Comparison of ENCODE assay signal across 8 mouse cellular contexts in the genomic region with DNA sequence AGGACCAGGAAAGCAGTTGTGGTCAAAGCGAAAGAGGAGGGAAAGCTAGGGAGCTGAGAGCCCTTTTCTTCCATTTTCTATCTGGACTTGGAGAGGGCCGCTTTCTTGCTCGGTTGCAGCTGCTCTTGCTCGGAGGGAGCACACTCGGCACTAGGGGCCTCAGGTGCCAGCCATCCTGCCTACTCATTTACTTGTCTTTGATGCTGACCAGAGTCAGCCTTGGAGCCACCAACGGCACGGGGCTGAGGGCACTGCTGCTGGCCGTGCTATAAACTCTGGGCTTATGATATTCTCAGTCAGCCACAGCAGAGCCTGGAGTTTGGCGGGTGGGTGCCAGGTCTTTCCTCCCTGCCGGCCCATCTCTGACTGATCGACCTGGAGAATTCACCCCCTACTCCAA. TPM values are rescaled to one million over a fixed set of nuclear protein-coding genes. Genes with fewer than 3 reads are reported as not detected.
DNase-seq lines count a peak whose midpoint lies in the region; ATAC-seq and TF ChIP-seq lines count a peak whose summit lies in the region.

No protein-coding gene starts in this region.

- no peaks in the 10 kb centered on the region for H3K27me3 ChIP-seq in heart, embryonic 13.5 days (replicated peaks)
- H3K27me3 ChIP-seq in ES-Bruce4 (ENCODE audit: control insufficient read depth, insufficient read depth, low read length, poor library complexity, severe bottlenecking) = no peaks in the 10 kb centered on the region
- H3K27me3 ChIP-seq in erythroblast, embryonic 14.5 days (ENCODE audit: control insufficient read depth) = no peaks in the 10 kb centered on the region
- no peaks in the 10 kb centered on the region for H3K27me3 ChIP-seq in limb, embryonic 13.5 days
- H3K27me3 ChIP-seq in small intestine, adult 2 months (ENCODE audit: control insufficient read depth, insufficient read depth, low read length) = no peaks in the 10 kb centered on the region

- no peak for TF ChIP-seq EP300 in ES-Bruce4 (IDR thresholded peaks at IDR 0.05; ENCODE audit: insufficient read depth, low read depth, low read length)

- TF ChIP-seq POLR2A in ES-Bruce4 (IDR thresholded peaks at IDR 0.05; ENCODE audit: insufficient read depth, low read length) = no peak
- TF ChIP-seq POLR2A in small intestine, adult 2 months (IDR thresholded peaks at IDR 0.05; ENCODE audit: low read depth, low read length) = no peak

- intact Hi-C loops in heart, postnatal 14 days (cut with DNase I) = no loop called here
- intact Hi-C loops in left cerebral cortex, postnatal 14 days (cut with DNase I) = loop anchor here (5.0 kb wide), 1 partner anchor 57 kb away; no protein-coding TSS in a partner anchor

- no peak for TF ChIP-seq CTCF in ES-Bruce4 (IDR thresholded peaks at IDR 0.05; ENCODE audit: low read depth, low read length)
- TF ChIP-seq CTCF in small intestine, adult 2 months (IDR thresholded peaks at IDR 0.05; ENCODE audit: extremely low read depth, insufficient read length, insufficient replicate concordance, low read depth, low read length) = no peak

- peak overlapping the region; percentile 91 for H3K9ac ChIP-seq in heart, embryonic 13.5 days
- peak overlapping the region; percentile 74 for H3K9ac ChIP-seq in ES-Bruce4 (ENCODE audit: low read depth, poor library complexity, severe bottlenecking)
- peak overlapping the region; percentile 83 for H3K9ac ChIP-seq in limb, embryonic 13.5 days

- peak overlapping the region; percentile 88 for H3K27ac ChIP-seq in heart, embryonic 13.5 days (replicated peaks)
- peak overlapping the region; percentile 49 for H3K27ac ChIP-seq in ES-Bruce4 (ENCODE audit: insufficient read depth, low read length)
- peak overlapping the region; percentile 95 for H3K27ac ChIP-seq in limb, embryonic 13.5 days
- peak overlapping the region; percentile 59 for H3K27ac ChIP-seq in small intestine, adult 2 months (ENCODE audit: insufficient read depth, low read depth, low read length)

- H3K4me3 ChIP-seq in heart, embryonic 13.5 days = peak overlapping the region; percentile 82
- H3K4me3 ChIP-seq in ES-Bruce4 (ENCODE audit: low read depth, low read length) = peak overlapping the region; percentile 89
- H3K4me3 ChIP-seq in erythroblast, embryonic 14.5 days (replicated peaks) = peak overlapping the region; percentile 85
- peak overlapping the region; percentile 75 for H3K4me3 ChIP-seq in limb, embryonic 13.5 days
- peak overlapping the region; percentile 81 for H3K4me3 ChIP-seq in small intestine, adult 2 months (ENCODE audit: low read depth, low read length)

- H3K4me1 ChIP-seq in heart, embryonic 13.5 days = peaks cover 42% of the 10 kb centered on the region
- peaks cover 6% of the 10 kb centered on the region for H3K4me1 ChIP-seq in ES-Bruce4 (ENCODE audit: control insufficient read depth, insufficient read depth, low read length)
- H3K4me1 ChIP-seq in erythroblast, embryonic 14.5 days (ENCODE audit: control insufficient read depth) = peaks cover 89% of the 10 kb centered on the region
- peaks cover 52% of the 10 kb centered on the region for H3K4me1 ChIP-seq in limb, embryonic 13.5 days
- peaks cover 44% of the 10 kb centered on the region for H3K4me1 ChIP-seq in small intestine, adult 2 months (ENCODE audit: control insufficient read depth, insufficient read depth, insufficient read length, low read length)

- DNase-seq in heart, postnatal 14 days = no peak
- no peak for DNase-seq in left cerebral cortex, postnatal 14 days (ENCODE audit: low spot score in 2 of 2)

- no peaks in the 10 kb centered on the region for H3K9me3 ChIP-seq in heart, embryonic 13.5 days
- H3K9me3 ChIP-seq in ES-Bruce4 (replicated peaks; ENCODE audit: control insufficient read depth, insufficient read depth, low read length, poor library complexity, severe bottlenecking) = no peaks in the 10 kb centered on the region
- H3K9me3 ChIP-seq in erythroblast, embryonic 14.5 days (ENCODE audit: control insufficient read depth, low read length) = no peaks in the 10 kb centered on the region
- H3K9me3 ChIP-seq in limb, embryonic 13.5 days = no peaks in the 10 kb centered on the region

- WGBS in heart, embryonic 13.5 days = 3% methylated on average over 11 of the region's 11 CpGs
- under 1% methylated on average over 11 of the region's 11 CpGs for WGBS in limb, embryonic 13.5 days
- 3% methylated on average over 11 of the region's 11 CpGs for WGBS in small intestine, adult 2 months

- no peak for ATAC-seq in heart, embryonic 13.5 days (ENCODE audit: extremely low read depth, insufficient number of reproducible peaks, low FRiP score, low TSS enrichment)
- peak; percentile 2; the same call in 1 of the 2 replicates for ATAC-seq in limb, embryonic 13.5 days (ENCODE audit: low FRiP score, low read depth)
- no peak for ATAC-seq in activated CD4-positive, CD25-positive, alpha-beta regulatory T cell, adult 4 months

- no peaks in the 10 kb centered on the region for H3K36me3 ChIP-seq in heart, embryonic 13.5 days
- H3K36me3 ChIP-seq in ES-Bruce4 (ENCODE audit: control insufficient read depth, insufficient read depth, low read length, poor library complexity, severe bottlenecking) = peaks cover 13% of the 10 kb centered on the region; the same call in 1 of the 2 replicates
- H3K36me3 ChIP-seq in erythroblast, embryonic 14.5 days (ENCODE audit: control insufficient read depth) = peaks cover 66% of the 10 kb centered on the region
- H3K36me3 ChIP-seq in limb, embryonic 13.5 days = peaks cover 5% of the 10 kb centered on the region; the same call in 1 of the 2 replicates
- peaks cover 36% of the 10 kb centered on the region for H3K36me3 ChIP-seq in small intestine, adult 2 months (ENCODE audit: control insufficient read depth, insufficient read depth, low read length)

- H3K4me2 ChIP-seq in heart, embryonic 13.5 days = peak overlapping the region; percentile 95
- peak overlapping the region; percentile 92 for H3K4me2 ChIP-seq in limb, embryonic 13.5 days (replicated peaks)

RNA-seq across cellular contexts. Expression of a gene that starts 12.2 kb away (rescaled TPM):
- polyA plus RNA-seq in heart, embryonic 13.5 days (2015; fragmentation: Nextera tagmentation; extraction: Ambion mirVana) = 9.9 and 11.3 TPM in 2 replicates
- total RNA-seq in heart, postnatal 14 days (2021) = 10 to 100 TPM; 12.9 to 13.4 TPM
- 27.1 and 29.0 TPM in 2 replicates for polyA plus RNA-seq in ES-Bruce4 (2011; ENCODE audit: insufficient read depth, insufficient read length, low read depth, missing spikeins)
- 3.1 and 3.2 TPM in 2 replicates for polyA plus RNA-seq in erythroblast, embryonic 14.5 days (2012)
- polyA plus RNA-seq in limb, embryonic 13.5 days (2015; fragmentation: Nextera tagmentation; extraction: Ambion mirVana) = 14.1 and 15.6 TPM in 2 replicates
- 47.9 and 84.4 TPM in 2 replicates for polyA plus RNA-seq in small intestine, adult 2 months (2012; rRNA removed)
- total RNA-seq in left cerebral cortex, postnatal 14 days (2021) = 10 to 100 TPM; 20.0 to 20.7 TPM
- 10 to 100 TPM; 16.5 to 26.1 TPM for polyA plus RNA-seq in activated CD4-positive, CD25-positive, alpha-beta regulatory T cell, adult 4 months (2017; shearing (Covaris generic))

RNA-seq across cellular contexts. Expression of a gene that starts 33.8 kb away (rescaled TPM):
- 54.2 and 57.9 TPM in 2 replicates for polyA plus RNA-seq in heart, embryonic 13.5 days (2015; fragmentation: Nextera tagmentation; extraction: Ambion mirVana)
- total RNA-seq in heart, postnatal 14 days (2021) = 10 to 100 TPM; 18.1 to 22.5 TPM
- 35.5 and 38.4 TPM in 2 replicates for polyA plus RNA-seq in ES-Bruce4 (2011; ENCODE audit: insufficient read depth, insufficient read length, low read depth, missing spikeins)
- polyA plus RNA-seq in erythroblast, embryonic 14.5 days (2012) = 9.1 and 10.7 TPM in 2 replicates
- polyA plus RNA-seq in limb, embryonic 13.5 days (2015; fragmentation: Nextera tagmentation; extraction: Ambion mirVana) = 61.9 and 70.1 TPM in 2 replicates
- 318 and 530 TPM in 2 replicates for polyA plus RNA-seq in small intestine, adult 2 months (2012; rRNA removed)
- 10 to 100 TPM; 18.7 to 22.0 TPM for total RNA-seq in left cerebral cortex, postnatal 14 days (2021)
- 100 to 1,000 TPM; 120 to 148 TPM for polyA plus RNA-seq in activated CD4-positive, CD25-positive, alpha-beta regulatory T cell, adult 4 months (2017; shearing (Covaris generic))

RNA-seq across cellular contexts. Expression of a gene that starts 33.8 kb away (rescaled TPM):
- polyA plus RNA-seq in heart, embryonic 13.5 days (2015; fragmentation: Nextera tagmentation; extraction: Ambion mirVana) = 3.3 and 3.7 TPM in 2 replicates
- 1 to 10 TPM; 1.9 TPM for total RNA-seq in heart, postnatal 14 days (2021)
- 3.3 and 4.3 TPM in 2 replicates for polyA plus RNA-seq in ES-Bruce4 (2011; ENCODE audit: insufficient read depth, insufficient read length, low read depth, missing spikeins)
- 0.06 and 0.17 TPM in 2 replicates for polyA plus RNA-seq in erythroblast, embryonic 14.5 days (2012)
- 3.5 TPM in 2 replicates for polyA plus RNA-seq in limb, embryonic 13.5 days (2015; fragmentation: Nextera tagmentation; extraction: Ambion mirVana)
- 2.3 and 3.2 TPM in 2 replicates for polyA plus RNA-seq in small intestine, adult 2 months (2012; rRNA removed)
- total RNA-seq in left cerebral cortex, postnatal 14 days (2021) = 1 to 10 TPM; 6.6 to 6.7 TPM
- polyA plus RNA-seq in activated CD4-positive, CD25-positive, alpha-beta regulatory T cell, adult 4 months (2017; shearing (Covaris generic)) = 1 to 10 TPM; 5.5 to 9.4 TPM

RNA-seq across cellular contexts. Expression of a gene that starts 47.3 kb away (rescaled TPM):
- 0.62 and 0.82 TPM in 2 replicates for polyA plus RNA-seq in heart, embryonic 13.5 days (2015; fragmentation: Nextera tagmentation; extraction: Ambion mirVana)
- under 1 TPM; 0.46 to 0.55 TPM for total RNA-seq in heart, postnatal 14 days (2021)
- polyA plus RNA-seq in ES-Bruce4 (2011; ENCODE audit: insufficient read depth, insufficient read length, low read depth, missing spikeins) = 0.84 and 1.2 TPM in 2 replicates
- 0.06 and 0.42 TPM in 2 replicates for polyA plus RNA-seq in erythroblast, embryonic 14.5 days (2012)
- 1.3 and 1.5 TPM in 2 replicates for polyA plus RNA-seq in limb, embryonic 13.5 days (2015; fragmentation: Nextera tagmentation; extraction: Ambion mirVana)
- polyA plus RNA-seq in small intestine, adult 2 months (2012; rRNA removed) = 0.05 and 0.08 TPM in 2 replicates
- 1 to 10 TPM in 1 of 2 experiments, under 1 TPM in 1; 0.95 to 1.2 TPM for total RNA-seq in left cerebral cortex, postnatal 14 days (2021)
- under 1 TPM in 1 of 2 experiments, not detected in 1; 0.62 TPM for polyA plus RNA-seq in activated CD4-positive, CD25-positive, alpha-beta regulatory T cell, adult 4 months (2017; shearing (Covaris generic))
